Mouse (Mus musculus): ENCODE measurements around the gene Rras2. TPM values are rescaled to one million over a fixed set of nuclear protein-coding genes. Genes with fewer than 3 reads are reported as not detected.

Gene Rras2
- 36.3 and 69.8 TPM in 2 replicates for polyA plus RNA-seq (2012; ENCODE audit: low replicate concordance)

DNA sequence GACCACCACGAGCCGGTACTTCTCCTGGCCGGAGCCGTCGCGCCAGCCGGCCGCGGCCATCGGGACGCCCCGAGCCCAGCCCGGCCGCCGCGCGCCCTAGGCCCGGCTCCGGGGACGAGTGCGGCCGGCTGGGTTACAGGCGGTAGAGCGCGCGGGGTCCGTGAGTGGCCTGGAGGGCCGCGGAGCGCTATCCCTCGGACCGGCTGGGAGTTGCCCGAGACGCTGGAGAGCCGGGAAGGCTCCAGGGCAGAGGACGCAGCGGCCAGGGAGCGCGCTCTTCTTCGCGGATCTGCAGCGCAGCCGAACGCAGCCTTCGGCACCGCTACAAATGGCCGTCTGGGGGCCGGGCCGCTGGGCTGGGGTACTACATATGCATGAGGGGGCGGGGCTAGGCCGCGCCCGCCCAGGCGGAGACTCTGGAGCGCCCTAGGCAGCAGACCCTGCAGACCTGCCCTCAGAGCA lies at the start of gene Rras2:
Rras2 (minus strand) TSS at position 338 of the 462 bp plus-strand sequence.

Other genes with a start within 250 kb of the Rras2 start
- gene Copb1, start 136.9 kb upstream of the Rras2 start, polyA plus RNA-seq (2012; ENCODE audit: low replicate concordance): 6.8 and 20.6 TPM in 2 replicates
- 2.1 and 8.2 TPM in 2 replicates for gene Psma1, start 158.3 kb upstream of the Rras2 start, polyA plus RNA-seq (2012; ENCODE audit: low replicate concordance)